Mouse (Mus musculus): ENCODE measurements around the gene Slc25a21. TPM values are rescaled to one million over a fixed set of nuclear protein-coding genes. Genes with fewer than 3 reads are reported as not detected.
"Not testable (repeated sequence)": the region's sequence is repeated elsewhere in the genome, so short reads cannot be mapped to it uniquely, and the experiment has no call there.

Slc25a21 gene
- polyA plus RNA-seq (2015; fragmentation: Nextera tagmentation; extraction: Ambion mirVana), result 25.5 and 33.6 TPM in 2 replicates

- Histone ChIP-seq H3K9ac (peak within 1 kb of the TSS; percentile 93), H3K9me3 (replicated peaks) (no peaks in the 10 kb centered on the region), H3K36me3 (no peaks in the 10 kb centered on the region), H3K27ac (peak within 1 kb of the TSS; percentile 98), H3K4me1 (replicated peaks) (peaks cover 44% of the 10 kb centered on the region), H3K4me3 (replicated peaks) (peak within 1 kb of the TSS; percentile 83), H3K4me2 (peak within 1 kb of the TSS; percentile 85), H3K27me3 (no peaks in the 10 kb centered on the region)
- DNase-seq (peak; percentile 69), ATAC-seq (ENCODE audit: low read depth) (peak; percentile 84)
- WGBS (ENCODE audit: insufficient replicate concordance), result 16% methylated on average over 10 of the region's 10 CpGs
Observed at GRCm38 (mm10) chr12:57197363-57198026, at the start of gene Slc25a21. Gene Slc25a21 (minus strand): TSS chr12:57197472.

- peak; percentile 77 for ATAC-seq (ENCODE audit: low read depth)
- 61% methylated on average over 5 of the region's 5 CpGs for WGBS (ENCODE audit: insufficient replicate concordance)
Observed at GRCm38 (mm10) chr12:57243671-57244495, 46.6 kb upstream of the Slc25a21 start.

GRCm38 (mm10) chr12:57233386-57233785 lies 36.1 kb upstream of the Slc25a21 start:
- no peak overlapping the region; the same call in 1 of the 2 replicates for H3K4me3 ChIP-seq (replicated peaks)
- H3K27ac ChIP-seq, result no peak overlapping the region
- H3K4me2 ChIP-seq, result peak overlapping the region; percentile 30
- DNase-seq, result no peak
- H3K9me3 ChIP-seq (replicated peaks), result no peaks in the 10 kb centered on the region
- no peak for ATAC-seq (ENCODE audit: low read depth)
- peaks cover 21% of the 10 kb centered on the region for H3K36me3 ChIP-seq
- no peaks in the 10 kb centered on the region for H3K27me3 ChIP-seq
- H3K4me1 ChIP-seq (replicated peaks), result peaks cover 38% of the 10 kb centered on the region
- WGBS (ENCODE audit: insufficient replicate concordance), result 40% methylated on average over 5 of the region's 5 CpGs
- no peak overlapping the region for H3K9ac ChIP-seq

More at GRCm38 (mm10) chr12:57243671-57244495, 46.6 kb upstream of the Slc25a21 start:
- Histone ChIP-seq H3K9me3 (replicated peaks) (no peaks in the 10 kb centered on the region), H3K4me2 (no peak overlapping the region), H3K4me1 (replicated peaks) (peaks cover 13% of the 10 kb centered on the region), H3K36me3 (peaks cover 32% of the 10 kb centered on the region), H3K4me3 (replicated peaks) (no peak overlapping the region), H3K27ac (no peak overlapping the region), H3K27me3 (no peaks in the 10 kb centered on the region), H3K9ac (no peak overlapping the region)
- no peak for DNase-seq

GRCm38 (mm10) chr12:57231085-57231875 lies 34.0 kb upstream of the Slc25a21 start:
- 28% methylated on average over 14 of the region's 14 CpGs for WGBS (ENCODE audit: insufficient replicate concordance)
- H3K4me2 ChIP-seq, result peak overlapping the region; percentile 83
- H3K36me3 ChIP-seq, result peaks cover 13% of the 10 kb centered on the region; the same call in 1 of the 2 replicates
- H3K4me1 ChIP-seq (replicated peaks), result peaks cover 38% of the 10 kb centered on the region
- H3K9me3 ChIP-seq (replicated peaks), result no peaks in the 10 kb centered on the region
- ATAC-seq (ENCODE audit: low read depth) (no peak), DNase-seq (peak; percentile 62)
- H3K27me3 ChIP-seq, result no peaks in the 10 kb centered on the region
- H3K9ac ChIP-seq, result peak overlapping the region; percentile 93
- H3K4me3 ChIP-seq (replicated peaks), result peak overlapping the region; percentile 89
- H3K27ac ChIP-seq, result peak overlapping the region; percentile 92

GRCm38 (mm10) chr12:57230192-57230706 lies 33.0 kb upstream of the Slc25a21 start, which contains the start of the genes Prps1l3 and Mipol1:
Gene Prps1l3 (plus strand): TSS chr12:57230412.
Gene Mipol1 (plus strand): TSS chr12:57230427.
- Histone ChIP-seq H3K4me3 (replicated peaks) (peak within 1 kb of the TSS; percentile 89), H3K36me3 (peaks cover 7% of the 10 kb centered on the region; the same call in 1 of the 2 replicates), H3K27me3 (no peaks in the 10 kb centered on the region), H3K9ac (peak within 1 kb of the TSS; percentile 93), H3K27ac (peak within 1 kb of the TSS; percentile 92), H3K9me3 (replicated peaks) (no peaks in the 10 kb centered on the region), H3K4me1 (replicated peaks) (peaks cover 32% of the 10 kb centered on the region), H3K4me2 (peak within 1 kb of the TSS; percentile 83)
- peak; percentile 86 for DNase-seq
- 1% methylated on average over 58 of the region's 58 CpGs for WGBS (ENCODE audit: insufficient replicate concordance)
- ATAC-seq (ENCODE audit: low read depth), result peak; percentile 96

- peak; percentile 35 for ATAC-seq (ENCODE audit: low read depth)
- Histone ChIP-seq H3K4me1 (replicated peaks) (peaks cover 31% of the 10 kb centered on the region), H3K9ac (peak overlapping the region; percentile 93), H3K27ac (peak overlapping the region; percentile 90), H3K27me3 (no peaks in the 10 kb centered on the region), H3K4me3 (replicated peaks) (peak overlapping the region; percentile 89), H3K9me3 (replicated peaks) (no peaks in the 10 kb centered on the region), H3K36me3 (peaks cover 3% of the 10 kb centered on the region; the same call in 1 of the 2 replicates), H3K4me2 (peak overlapping the region; percentile 83)
- 15% methylated on average over 4 of the region's 4 CpGs for WGBS (ENCODE audit: insufficient replicate concordance)
- no peak for DNase-seq
Observed at GRCm38 (mm10) chr12:57229703-57230102, 32.4 kb upstream of the Slc25a21 start.

GRCm38 (mm10) chr12:57227776-57228175 lies 30.5 kb upstream of the Slc25a21 start:
- no peak overlapping the region for H3K4me3 ChIP-seq (replicated peaks)
- ATAC-seq (ENCODE audit: low read depth) (no peak), DNase-seq (no peak)

GRCm38 (mm10) chr12:57226411-57226810 lies 29.1 kb upstream of the Slc25a21 start:
- 79% methylated on average over 9 of the region's 9 CpGs for WGBS (ENCODE audit: insufficient replicate concordance)
- ATAC-seq (ENCODE audit: low read depth) (no peak), DNase-seq (no peak)
- Histone ChIP-seq H3K9ac (no peak overlapping the region), H3K9me3 (replicated peaks) (no peaks in the 10 kb centered on the region), H3K36me3 (no peaks in the 10 kb centered on the region), H3K4me1 (replicated peaks) (peaks cover 16% of the 10 kb centered on the region), H3K27ac (no peak overlapping the region), H3K27me3 (no peaks in the 10 kb centered on the region), H3K4me2 (no peak overlapping the region), H3K4me3 (replicated peaks) (no peak overlapping the region)

More at GRCm38 (mm10) chr12:57227776-57228175, 30.5 kb upstream of the Slc25a21 start:
- 60% methylated on average over 8 of the region's 8 CpGs for WGBS (ENCODE audit: insufficient replicate concordance)
- Histone ChIP-seq H3K4me2 (no peak overlapping the region), H3K36me3 (no peaks in the 10 kb centered on the region), H3K9me3 (replicated peaks) (no peaks in the 10 kb centered on the region), H3K4me1 (replicated peaks) (peaks cover 24% of the 10 kb centered on the region), H3K9ac (no peak overlapping the region), H3K27ac (no peak overlapping the region; the same call in 1 of the 2 replicates), H3K27me3 (no peaks in the 10 kb centered on the region)

GRCm38 (mm10) chr12:57212463-57212862 lies 15.2 kb upstream of the Slc25a21 start:
- not testable (repeated sequence) for ATAC-seq (ENCODE audit: low read depth); H3K9ac ChIP-seq; H3K36me3 ChIP-seq; H3K4me3 ChIP-seq (replicated peaks); H3K4me2 ChIP-seq; H3K27me3 ChIP-seq; H3K9me3 ChIP-seq (replicated peaks); H3K27ac ChIP-seq; DNase-seq
- WGBS (ENCODE audit: insufficient replicate concordance), result 60% methylated on average over 5 of the region's 5 CpGs
- H3K4me1 ChIP-seq (replicated peaks), result peaks cover 19% of the 10 kb centered on the region

GRCm38 (mm10) chr12:57211353-57212311 lies 14.4 kb upstream of the Slc25a21 start:
- peak overlapping the region; percentile 68 for H3K4me3 ChIP-seq (replicated peaks)
- ATAC-seq (ENCODE audit: low read depth) (peak; percentile 85), DNase-seq (peak; percentile 29)
- H3K9me3 ChIP-seq (replicated peaks), result no peaks in the 10 kb centered on the region
- 6% methylated on average over 30 of the region's 30 CpGs for WGBS (ENCODE audit: insufficient replicate concordance)
- peaks cover 19% of the 10 kb centered on the region for H3K4me1 ChIP-seq (replicated peaks)
- no peaks in the 10 kb centered on the region for H3K36me3 ChIP-seq
- H3K9ac ChIP-seq, result peak overlapping the region; percentile 80
- H3K4me2 ChIP-seq, result peak overlapping the region; percentile 89
- peak overlapping the region; percentile 59; the same call in 1 of the 2 replicates for H3K27ac ChIP-seq
- H3K27me3 ChIP-seq, result no peaks in the 10 kb centered on the region
